Mouse (Mus musculus) megakaryocyte progenitor cell, adult 5-6 weeks (primary cell): ENCODE data around the gene Sh2d1b2. TPM values are rescaled to one million over a fixed set of nuclear protein-coding genes. Genes with fewer than 3 reads are reported as not detected.

ENCODE experiments used
- ATAC-seq: replicated peaks from 2 replicates; pipeline ENCODE4 v1.8.0; 2016; ENCODE audit warnings: mild to moderate bottlenecking, moderate TSS enrichment, inconsistent platforms; ENCODE audit not compliant: poor library complexity
- total RNA-seq, 2 experiments: library from RNA; stranded (forward) in 1 of 2; stranded (reverse) in 1 of 2; fragments of 157-497, 149-512 nt in 1 of 2; fragments of 200-1000 nt in 1 of 2; gene quantifications; 2 replicates each; pipeline versions ENCODE4 v1.2.3 to v1.2.4; 2015 to 2017

Sh2d1b2 gene
- total RNA-seq, 2 experiments from 2014 or later = not detected

- peak; percentile 48; the same call in 1 of the 2 replicates for ATAC-seq
Measured at GRCm38 (mm10) chr1:170273252-170273651, 40.7 kb downstream of the Sh2d1b2 start.

GRCm38 (mm10) chr1:170277016-170277415 lies 44.5 kb downstream of the Sh2d1b2 start, which contains the start of gene Sh2d1b1:
Gene Sh2d1b1 (plus strand): TSS chr1:170277320.
- peak; percentile 82 for ATAC-seq

- peak; percentile 96 for ATAC-seq
Measured at GRCm38 (mm10) chr1:170282415-170283129, 50.0 kb downstream of the Sh2d1b2 start.

GRCm38 (mm10) chr1:170292239-170292951 lies 59.8 kb downstream of the Sh2d1b2 start:
- peak; percentile 98 for ATAC-seq

- ATAC-seq = no peak
Measured at GRCm38 (mm10) chr1:170293257-170293656, 60.7 kb downstream of the Sh2d1b2 start.

- no peak for ATAC-seq
Measured at GRCm38 (mm10) chr1:170294786-170295570, 62.4 kb downstream of the Sh2d1b2 start.

GRCm38 (mm10) chr1:170299496-170299895 lies 66.9 kb downstream of the Sh2d1b2 start:
- peak; percentile 62 for ATAC-seq

GRCm38 (mm10) chr1:170301686-170302085 lies 69.1 kb downstream of the Sh2d1b2 start:
- ATAC-seq = no peak

- no peak for ATAC-seq
Measured at GRCm38 (mm10) chr1:170302456-170302855, 69.9 kb downstream of the Sh2d1b2 start.

- no peak for ATAC-seq
Measured at GRCm38 (mm10) chr1:170303103-170303502, 70.6 kb downstream of the Sh2d1b2 start.

Other genes starting within 250 kb of the Sh2d1b2 start
- not detected in 2 replicates for gene Ddr2, start 122.0 kb upstream of the Sh2d1b2 start, total RNA-seq (2015)
- gene Ddr2, start 122.0 kb upstream of the Sh2d1b2 start, total RNA-seq (2017) = not detected in 2 replicates
- 89.7 and 105 TPM in 2 replicates for gene Uap1, start 57.8 kb upstream of the Sh2d1b2 start, total RNA-seq (2015)
- 62.0 and 74.7 TPM in 2 replicates for gene Uap1, start 57.8 kb upstream of the Sh2d1b2 start, total RNA-seq (2017)
- gene Uhmk1, start 17.4 kb upstream of the Sh2d1b2 start, total RNA-seq (2015) = 41.6 and 45.7 TPM in 2 replicates
- gene Uhmk1, start 17.4 kb upstream of the Sh2d1b2 start, total RNA-seq (2017) = 40.8 and 50.4 TPM in 2 replicates
- gene Sh2d1b1, start 44.6 kb downstream of the Sh2d1b2 start, total RNA-seq (2015) = 6.5 TPM in 2 replicates
- gene Sh2d1b1, start 44.6 kb downstream of the Sh2d1b2 start, total RNA-seq (2017) = 4.5 and 5.2 TPM in 2 replicates
- gene Gm7694, start 73.6 kb downstream of the Sh2d1b2 start, total RNA-seq (2015) = 4.5 and 4.6 TPM in 2 replicates
- gene Gm7694, start 73.6 kb downstream of the Sh2d1b2 start, total RNA-seq (2017) = 1.4 and 2.2 TPM in 2 replicates
- gene Spata46, start 76.1 kb downstream of the Sh2d1b2 start, total RNA-seq (2015) = not detected in 2 replicates
- not detected in 2 replicates for gene Spata46, start 76.1 kb downstream of the Sh2d1b2 start, total RNA-seq (2017)